Mouse (Mus musculus) embryo, embryonic 11 days (tissue): ENCODE results near the gene Lhx8.

Experiments
- DNase-seq: peaks from one replicate; pipeline ENCODE4 v3.0.0-alpha.2; 2015

The Lhx8 gene

DNA sequence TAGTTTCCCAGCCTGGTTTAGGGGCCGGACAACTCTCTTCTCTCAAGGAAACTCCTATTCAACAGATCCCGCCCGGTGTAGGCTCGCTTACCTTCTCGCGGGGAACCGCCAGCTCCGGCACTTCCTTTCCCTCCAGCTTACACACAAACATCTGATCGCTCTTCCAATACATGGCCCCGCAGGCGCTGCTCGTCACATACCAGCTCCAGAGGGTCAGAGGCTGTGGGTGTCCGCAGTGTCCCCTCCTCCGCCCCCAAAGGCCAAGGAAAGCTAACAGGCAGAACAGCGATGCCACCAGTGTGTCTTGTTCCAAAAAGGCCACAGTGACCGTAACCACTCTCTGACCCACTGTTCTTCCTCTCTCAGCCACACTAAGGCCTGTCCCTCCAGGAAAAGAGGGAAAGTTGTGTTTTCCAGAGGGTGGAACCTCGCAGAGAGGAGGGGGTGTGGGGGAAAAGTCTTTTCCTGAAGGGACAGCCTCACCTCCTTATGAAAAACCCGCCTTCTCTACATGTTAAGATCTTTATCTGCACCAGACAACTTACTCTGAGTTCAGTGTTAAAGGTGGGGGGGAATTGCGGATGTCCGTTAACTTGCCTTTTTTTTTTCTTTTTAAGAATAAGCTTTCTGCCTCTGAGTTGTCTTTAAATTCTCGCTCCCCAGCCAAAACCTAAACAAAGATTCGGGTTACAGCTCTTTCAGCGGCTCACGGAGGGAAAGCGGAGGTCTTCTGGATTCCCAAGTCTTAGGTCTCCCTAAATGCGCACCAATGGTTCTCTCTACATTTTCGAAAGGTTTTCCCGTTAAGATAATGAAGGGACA is at the start of gene Lhx8:
Gene Lhx8, minus strand, starts transcription at position 479 of the 822 bp plus-strand sequence.
- DNase-seq: peak; percentile 69

DNA sequence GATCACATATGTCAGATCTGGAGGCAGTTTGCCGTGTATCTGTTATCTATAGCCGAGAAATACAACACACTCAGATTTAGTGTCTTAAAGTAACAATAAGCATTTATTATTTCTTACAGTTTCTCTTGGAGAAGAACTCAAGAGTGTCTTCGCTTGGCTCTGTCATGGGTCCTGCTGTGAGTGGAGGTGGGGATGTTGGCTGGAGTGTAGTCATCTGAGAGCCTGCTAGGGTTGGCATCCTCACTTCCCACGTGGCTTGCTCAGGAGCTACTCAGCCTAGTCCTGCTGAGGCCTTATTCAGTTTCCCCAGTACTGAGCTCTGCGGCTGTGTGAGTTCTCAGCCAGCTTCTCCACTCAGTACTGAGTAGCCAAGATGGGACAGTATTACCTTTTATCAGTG is 43.1 kb upstream of the Lhx8 start:
- no peak for DNase-seq

DNA sequence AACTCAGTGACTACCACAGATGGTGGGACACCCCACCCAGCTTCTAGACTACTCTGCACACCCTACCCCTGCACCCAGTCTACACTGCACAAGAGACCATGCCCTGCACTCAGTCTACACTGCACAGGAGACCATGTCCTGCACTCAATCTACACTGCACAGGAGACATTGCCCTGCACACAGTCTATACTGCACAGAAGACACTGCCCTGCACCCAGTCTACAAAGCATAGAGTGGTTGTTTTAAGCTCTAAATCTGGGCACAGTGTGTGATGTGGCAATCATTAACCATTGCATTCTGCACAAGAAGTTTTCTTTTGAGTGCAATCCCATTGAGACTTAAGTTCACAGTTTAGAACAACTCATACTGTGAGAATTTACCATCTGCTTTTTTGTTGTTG is 42.2 kb upstream of the Lhx8 start:
- DNase-seq: no peak

DNA sequence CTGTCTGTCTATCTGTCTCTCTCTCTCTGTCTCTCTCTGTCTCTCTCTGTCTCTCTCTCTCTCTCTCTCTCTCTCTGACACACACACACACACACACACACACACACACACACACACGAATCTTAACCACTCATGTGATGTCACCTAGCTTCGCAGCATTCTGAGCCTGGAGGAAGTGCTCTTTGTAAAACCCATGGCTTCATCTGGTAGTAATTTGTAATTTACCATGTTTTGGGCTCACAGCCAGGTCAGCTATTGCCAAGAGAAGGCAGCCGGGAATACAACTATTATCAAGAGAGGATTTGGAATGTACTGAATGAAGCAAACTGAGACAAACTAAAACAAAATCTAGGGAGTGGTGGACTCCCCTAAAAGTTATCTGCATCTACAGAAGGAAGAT is 36.9 kb upstream of the Lhx8 start:
- peak; percentile 43 for DNase-seq

DNA sequence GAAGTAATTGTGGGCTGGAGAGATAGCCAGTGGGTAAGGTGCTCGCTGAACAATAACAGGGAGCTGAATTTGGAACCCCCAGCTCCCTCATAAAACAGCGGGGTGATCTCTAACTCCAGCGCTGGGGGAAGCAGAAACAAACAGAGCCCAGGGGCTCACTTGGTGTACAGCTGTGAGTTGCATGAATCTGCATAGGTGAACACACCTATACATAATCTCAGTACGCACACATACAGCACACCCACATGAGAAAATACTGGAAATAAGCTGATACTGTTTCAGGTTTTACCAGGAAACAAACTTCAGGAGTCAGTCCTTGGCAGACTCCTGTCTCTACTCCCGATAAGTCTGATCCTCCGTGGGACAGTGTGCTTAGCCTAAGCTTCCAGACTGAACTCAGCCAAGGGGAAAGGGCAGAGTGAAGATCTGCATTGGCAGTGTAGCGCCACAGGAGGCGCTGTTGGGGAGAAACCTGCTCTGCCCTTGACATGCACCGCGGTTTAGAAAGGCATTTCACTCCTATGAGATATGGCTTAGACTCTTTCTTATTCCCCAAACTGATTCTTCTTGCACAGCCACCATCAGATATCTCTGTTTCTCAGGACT is 34.2 kb upstream of the Lhx8 start:
- peak; percentile 76 for DNase-seq

DNA sequence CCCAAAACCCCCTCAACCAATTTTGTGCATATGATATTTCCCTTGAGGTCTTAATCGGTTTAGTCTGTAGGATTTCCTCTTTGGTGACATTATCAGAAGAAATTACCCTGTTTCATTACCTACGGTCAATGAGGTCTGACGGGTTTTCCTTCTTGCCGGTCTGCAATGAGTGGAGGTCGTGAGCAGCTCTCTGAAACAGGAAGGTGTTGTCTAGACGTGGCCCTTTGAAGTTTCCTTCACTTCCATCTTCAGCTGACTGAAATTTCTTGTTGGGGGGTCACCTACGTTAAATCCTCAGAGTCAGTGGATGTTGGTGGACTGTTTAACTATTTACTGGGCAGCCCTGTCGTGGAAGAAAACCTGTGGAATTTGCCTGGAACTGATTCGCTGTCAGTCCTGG is 33.0 kb upstream of the Lhx8 start:
- DNase-seq: no peak

DNA sequence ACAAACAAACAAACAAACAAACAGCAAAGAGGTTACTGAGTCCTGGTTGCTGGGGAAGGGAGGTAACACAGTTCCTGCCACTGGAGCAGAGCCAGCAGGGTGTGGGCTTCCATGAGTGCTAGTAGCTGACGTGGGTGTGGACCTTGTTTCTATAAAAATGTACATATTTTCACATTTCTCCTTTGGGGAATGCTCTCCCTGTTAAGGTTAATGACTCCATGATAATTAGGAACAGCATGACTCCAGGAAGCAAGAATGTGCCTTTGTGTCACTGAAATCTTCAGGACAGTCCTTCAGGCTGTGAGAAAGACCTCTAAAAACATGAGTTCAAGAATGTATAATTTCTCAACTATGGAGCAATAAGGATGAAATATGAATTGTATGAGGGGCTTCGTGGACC is 28.8 kb upstream of the Lhx8 start:
- no peak for DNase-seq

DNA sequence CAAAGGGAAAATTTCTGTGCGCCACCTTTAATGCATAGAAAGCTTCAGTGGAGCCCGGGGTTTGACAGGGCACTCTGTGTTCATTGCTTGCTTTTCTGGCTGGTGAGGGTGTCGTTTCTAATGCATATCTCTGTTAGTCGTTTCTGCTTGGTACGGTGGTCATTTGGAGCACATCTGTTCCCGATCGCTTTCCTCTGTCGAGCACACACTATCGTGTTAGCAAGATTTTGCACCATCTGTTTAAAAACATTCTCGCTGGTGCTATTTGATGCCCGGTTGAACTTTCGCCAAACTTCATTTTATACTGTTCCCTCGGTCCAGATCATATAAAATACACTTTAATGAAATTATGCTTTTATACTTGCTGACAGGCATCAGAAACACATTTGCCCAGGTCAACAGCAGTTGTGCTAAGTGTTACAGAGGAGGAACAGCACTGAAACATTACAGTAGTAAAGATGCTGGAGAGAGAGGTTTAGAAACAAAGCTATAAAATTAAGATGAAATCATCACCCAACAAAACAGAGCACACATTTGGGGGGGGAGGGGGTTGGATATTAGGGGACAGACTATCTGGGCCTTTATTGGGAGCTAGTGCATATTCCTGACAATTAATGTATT is 9.9 kb upstream of the Lhx8 start:
- peak; percentile 37 for DNase-seq

DNA sequence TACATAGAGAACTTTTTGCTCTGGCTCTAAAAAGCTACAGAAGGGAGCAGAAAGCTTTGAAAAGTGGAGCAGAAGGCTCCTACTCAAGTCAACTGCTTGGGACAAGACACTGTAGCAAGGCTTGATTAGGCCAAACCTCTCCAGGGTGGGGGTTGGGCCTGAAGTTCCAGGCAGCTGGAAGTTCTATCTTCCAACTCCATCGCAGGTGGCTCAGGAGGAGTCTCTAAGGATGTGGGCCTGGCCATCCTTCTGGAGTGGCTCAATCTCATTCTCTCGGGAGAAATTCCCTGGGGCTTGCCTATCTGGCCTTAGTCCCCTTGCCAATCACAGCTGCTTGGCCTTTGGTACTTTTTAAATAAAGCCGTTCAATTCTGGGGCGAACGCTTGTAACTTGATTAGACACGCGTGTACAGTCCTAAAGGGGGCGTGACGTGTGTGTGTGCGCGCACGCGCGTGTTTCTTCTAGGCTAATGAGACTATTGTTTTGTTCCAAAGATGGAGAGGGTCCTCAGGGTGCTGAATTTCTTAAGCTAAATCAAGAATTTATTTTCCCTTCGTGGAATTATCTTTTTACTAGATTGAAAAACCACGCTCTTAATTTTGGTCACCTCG is 9.3 kb upstream of the Lhx8 start:
- no peak for DNase-seq

DNA sequence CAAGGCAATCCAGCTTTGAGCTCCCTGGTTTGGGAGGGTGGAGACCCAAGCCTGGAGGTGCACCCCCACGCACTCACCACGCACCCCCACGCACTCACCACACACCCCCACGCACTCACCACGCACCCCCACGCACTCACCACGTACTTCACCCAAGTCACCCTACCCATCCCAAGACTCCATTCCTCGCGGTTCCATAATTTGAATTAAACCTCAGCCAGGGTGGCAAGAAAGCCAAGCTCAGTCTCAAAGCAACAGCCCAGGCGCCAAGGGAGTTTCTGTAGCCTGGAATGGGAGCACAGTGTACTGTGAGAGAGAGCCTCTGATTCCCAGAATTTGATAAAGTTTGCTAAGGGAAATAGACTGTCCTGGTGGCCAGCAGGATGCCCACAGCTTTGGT is 4.3 kb upstream of the Lhx8 start:
- no peak for DNase-seq

DNA sequence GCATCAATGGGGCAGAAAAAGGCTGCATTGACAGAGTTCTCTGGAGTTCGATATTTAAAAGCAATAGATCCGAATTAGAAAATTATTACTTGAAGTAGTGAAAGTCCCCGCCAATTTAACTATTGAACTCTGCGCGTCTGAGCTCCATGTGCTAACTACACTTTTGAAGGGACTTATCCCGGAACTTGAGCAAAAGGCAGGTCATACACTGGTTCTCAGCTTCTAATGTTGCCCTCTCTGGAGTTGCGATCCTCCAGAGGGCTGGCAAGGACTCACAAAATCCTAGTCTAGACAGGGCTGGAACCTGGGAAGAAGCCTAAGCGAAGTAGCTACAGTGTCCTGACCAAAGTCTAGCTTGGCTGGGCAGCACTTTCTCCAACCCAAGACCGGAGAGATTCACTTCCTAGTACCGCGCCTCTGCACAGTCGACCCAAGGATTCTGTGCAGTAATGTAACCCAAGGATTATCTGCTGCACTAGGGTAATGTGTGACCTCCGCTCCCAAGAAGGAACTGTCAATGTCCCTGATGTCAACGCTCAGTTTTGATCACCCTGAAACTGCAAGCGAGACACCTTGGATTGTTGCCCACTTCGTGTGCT is 3.0 kb upstream of the Lhx8 start:
- peak; percentile 35 for DNase-seq

DNA sequence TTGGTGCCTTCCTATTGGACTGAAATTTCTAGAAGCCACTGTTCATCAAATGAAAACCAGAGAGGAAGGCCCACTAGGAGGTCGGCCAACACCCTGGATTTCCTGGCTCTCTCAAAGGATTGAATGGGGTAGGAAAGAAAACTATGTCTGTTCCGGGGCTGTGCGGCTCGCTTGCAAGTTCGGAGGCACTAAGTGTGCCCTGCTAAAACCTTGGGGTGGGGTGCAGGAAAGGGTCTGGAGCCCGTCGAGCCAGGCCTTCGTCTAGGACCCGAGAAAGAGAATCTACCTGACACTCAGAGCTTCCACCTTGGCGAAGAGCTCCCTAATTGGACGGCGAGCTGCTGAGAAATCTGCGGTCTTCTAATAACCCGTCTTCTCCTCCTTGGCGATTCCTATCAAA is 2.5 kb upstream of the Lhx8 start:
- peak; percentile 23 for DNase-seq

DNA sequence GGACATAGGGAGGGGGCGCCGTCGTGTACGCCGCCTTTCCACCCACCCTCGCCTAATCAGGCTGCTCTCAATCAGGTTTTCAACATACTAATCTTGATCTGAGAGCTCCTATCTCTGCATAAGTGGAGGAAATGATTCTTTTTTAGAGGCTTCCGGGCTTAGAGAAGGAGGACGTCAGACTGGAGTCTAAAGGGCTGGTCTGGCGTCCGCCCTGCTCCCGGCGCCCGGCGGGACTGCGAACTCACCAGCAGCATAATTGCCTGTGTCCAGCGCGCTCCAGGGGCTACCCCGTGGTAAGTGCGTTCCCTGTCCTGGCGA is 1.7 kb upstream of the Lhx8 start:
- DNase-seq: peak; percentile 64

DNA sequence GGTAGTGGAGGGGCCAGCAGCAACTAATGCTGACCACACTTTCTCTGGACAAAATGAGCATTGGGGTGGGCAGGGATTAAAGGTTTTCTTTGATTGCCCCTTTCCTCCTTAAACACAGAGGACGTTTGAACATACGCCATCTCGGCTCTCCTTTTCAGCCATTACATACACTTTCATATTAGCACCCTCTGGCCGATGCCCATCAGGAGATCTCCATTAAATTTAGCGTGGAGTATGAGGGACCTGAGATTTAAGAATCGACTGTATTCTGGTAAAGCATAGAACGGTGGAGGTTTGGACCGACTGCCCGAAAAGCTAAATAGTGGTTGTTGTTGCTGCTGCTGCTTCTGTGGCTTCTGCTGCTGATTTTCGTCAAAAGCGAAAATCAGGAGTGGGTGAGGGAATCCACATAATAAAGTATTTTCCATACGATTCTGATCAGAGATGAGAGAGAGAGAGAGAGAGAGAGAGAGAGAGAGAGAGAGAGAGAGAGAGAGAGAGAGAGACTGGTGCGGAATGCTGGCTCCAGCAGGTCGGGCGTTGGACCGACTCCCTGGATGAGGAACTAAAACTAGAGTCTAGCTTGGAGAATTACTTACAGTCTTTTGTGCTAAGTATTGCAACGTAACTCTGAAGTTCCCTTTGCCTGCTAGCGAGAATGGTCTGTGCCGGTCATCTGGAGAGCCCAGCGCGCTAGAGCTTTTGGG is 1.2 kb upstream of the Lhx8 start:
- peak; percentile 47 for DNase-seq

DNA sequence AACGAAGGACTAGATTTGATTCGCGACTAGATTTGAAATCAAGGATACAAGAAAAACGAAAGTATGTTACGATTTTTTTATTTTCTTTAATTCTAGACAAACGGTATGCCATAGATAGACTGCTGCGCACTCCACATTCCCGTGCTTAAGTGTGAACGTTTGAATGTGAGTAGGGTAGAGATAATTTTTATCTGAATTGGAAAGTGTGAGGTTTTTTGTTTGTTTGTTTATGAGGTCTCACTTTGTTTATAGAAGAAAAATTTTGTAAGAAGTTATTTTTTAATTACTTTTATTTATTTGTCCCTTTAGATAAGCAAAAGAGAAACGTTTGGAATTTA is 513 bp upstream of the Lhx8 start:
- no peak for DNase-seq

DNA sequence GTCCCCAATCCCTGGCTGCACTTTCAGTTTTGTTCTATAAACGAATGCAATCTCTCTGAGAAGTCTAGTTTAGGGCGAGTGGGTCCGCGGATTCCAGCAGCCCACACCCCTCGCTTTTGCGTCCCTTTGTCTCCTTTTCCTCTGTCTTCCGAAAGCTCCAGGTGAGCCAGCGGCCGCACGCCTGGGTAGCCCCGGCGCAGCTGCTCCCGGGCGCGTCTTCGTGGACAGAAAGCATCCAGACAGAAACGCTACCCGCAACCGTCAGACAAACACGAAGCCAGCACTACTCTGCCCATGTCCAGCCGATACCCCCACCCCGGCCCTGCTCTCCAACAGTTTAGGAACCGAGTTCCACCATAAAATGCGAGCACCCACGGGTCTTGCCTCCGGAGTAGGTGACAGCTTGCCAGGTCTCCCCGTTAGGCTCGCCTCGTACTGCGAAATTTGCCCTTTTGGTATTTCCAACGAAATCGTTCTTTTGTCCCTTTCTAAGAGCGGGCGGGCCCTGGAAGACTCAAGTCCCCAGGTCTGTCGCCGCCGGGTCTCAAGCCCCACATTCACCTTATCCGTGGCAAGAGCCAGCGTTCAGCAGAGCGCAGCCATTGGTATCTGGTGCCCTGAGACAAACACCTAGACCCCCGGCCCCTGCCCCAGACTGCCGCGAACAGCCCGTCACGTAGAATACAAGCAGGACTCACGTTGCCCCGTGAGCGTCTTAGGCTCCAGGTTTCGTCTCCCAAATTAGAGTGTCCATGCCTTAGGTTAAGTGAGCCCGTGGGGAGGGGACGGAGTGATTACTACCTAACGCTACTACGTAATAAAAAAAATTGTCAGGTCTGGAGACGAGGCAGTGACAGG is 907 bp downstream of the Lhx8 start:
- peak; percentile 62 for DNase-seq

DNA sequence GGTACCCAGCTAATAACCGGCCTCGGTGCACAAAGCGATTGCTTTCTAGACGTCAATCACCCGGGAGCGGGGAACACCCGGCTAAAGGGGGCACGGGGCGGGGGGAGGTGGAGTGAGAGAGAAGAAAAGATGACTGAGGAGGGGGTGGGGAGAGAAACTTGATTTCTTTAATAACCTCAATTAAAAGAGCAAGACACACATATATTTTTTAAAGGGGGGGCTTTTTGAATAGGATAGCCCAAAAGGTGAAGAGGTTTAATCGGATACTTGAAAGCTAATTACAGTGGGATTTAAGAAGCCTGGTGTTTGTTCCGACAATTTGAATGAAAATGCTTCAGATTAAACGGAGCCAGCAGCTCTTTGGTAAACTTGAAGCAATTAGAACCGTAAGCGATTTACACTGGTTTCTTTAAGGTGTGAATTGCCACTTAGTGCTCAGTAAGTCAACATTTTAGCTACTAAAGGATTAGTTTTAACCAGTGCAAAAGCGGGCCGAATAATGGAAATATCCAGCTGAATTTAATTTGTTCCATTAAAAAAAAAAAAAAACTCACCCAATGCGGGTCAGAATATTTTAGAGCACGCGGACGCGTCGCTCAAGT is 1.6 kb downstream of the Lhx8 start:
- DNase-seq: peak; percentile 28

DNA sequence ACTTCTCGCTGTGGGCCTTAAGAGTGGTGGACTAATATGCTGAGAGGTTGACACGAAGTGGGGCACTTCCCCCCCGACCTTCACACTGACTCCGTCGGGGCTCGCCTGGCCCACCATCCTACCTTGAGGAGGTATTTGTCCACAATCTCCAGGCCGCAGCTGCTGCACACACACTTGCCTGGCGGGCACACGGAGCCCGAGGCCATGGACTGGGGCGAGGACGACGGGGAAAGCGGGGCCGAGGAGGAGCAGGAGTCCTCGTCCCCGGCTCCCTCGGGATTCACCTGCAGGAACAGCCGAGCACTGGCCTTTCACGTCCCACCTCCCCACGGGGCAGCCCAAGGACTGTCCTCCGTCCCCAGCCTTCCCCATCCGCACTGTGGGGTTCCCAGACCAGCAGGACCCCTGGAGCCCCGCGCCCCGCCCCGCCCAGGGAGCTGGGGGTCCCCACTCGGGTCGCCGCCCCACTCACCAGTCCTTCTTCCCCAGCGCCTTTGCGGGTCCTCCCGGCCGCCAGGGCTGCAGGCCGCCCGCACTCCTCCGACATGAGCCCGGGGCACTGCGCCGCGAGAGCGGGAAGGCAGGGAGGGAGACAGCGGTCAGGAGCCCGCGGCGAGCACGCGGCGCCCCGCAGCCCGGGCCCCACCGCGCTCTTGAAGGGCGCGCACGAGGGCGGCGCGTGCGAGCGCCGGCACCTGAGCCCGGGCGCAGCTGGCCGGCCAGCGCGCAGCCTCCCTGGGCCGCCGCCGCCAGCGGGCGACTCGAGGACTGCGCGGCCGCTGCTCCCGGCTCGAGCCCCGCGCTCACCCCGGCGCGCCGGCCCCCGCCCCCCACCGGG is 2.4 kb downstream of the Lhx8 start:
- peak; percentile 86 for DNase-seq

DNA sequence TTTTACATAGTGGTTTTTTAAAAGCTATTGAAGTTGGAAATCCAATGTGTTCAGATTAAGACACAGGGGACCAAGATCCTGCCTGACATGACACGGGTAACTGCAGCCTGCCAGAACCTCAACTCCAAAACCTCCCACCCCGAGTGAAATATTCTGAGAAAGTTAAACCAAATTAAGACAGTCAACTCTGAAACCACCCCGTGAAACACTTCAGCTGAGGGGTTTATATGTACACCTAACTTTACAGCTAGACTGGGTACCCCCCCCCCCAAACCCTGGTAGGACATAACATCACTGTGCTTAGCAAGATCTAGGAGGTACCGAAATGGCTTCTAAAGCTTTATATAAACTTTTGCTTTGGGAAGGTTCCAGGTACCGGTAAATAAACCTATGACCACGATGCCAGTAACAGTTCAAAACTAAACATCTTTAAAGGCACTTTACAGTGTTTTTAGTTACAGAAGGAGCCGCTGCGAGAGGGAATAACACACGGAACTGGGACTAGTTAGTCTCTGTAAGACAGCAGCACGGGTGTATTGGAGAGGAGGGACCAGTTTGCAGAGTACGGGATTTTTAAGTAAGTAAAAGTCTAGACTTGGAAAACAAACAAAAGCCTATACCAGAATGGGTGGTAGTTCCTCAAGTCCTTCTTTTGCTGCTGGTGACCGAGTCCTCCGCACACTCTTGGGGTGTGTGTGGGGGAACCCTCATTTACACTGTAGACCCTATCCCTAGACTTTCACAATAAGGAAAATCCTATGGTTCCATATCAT is 3.2 kb downstream of the Lhx8 start:
- DNase-seq: peak; percentile 27
